Mouse (Mus musculus) CH12.LX (cell line): Measurements from ENCODE around the gene Pkp1. TPM values are rescaled to one million over a fixed set of nuclear protein-coding genes. Genes with fewer than 3 reads are reported as not detected.

ENCODE experiments used
- DNase-seq: peaks from one replicate; pipeline ENCODE4 v3.0.0-alpha.2; 2013; ENCODE audit errors: extremely low read depth
- H3K27ac ChIP-seq: 2 replicates; pipeline ENCODE4 v1.5.1; 2012; ENCODE audit warnings: low read depth, mild to moderate bottlenecking, control low read depth, moderate library complexity; ENCODE audit not compliant: insufficient read depth
- H3K27me3 ChIP-seq: replicated peaks from 2 replicates; pipeline ENCODE3; 2012; ENCODE audit warnings: inconsistent platforms
- H3K36me3 ChIP-seq, 2 experiments: replicated peaks in 1 of 2; 2 replicates each; pipeline versions ENCODE3 to v1.6.1; 2012; ENCODE audit warnings: inconsistent platforms in 1 of 2, low read length in 1 of 2, mild to moderate bottlenecking in 1 of 2, mixed read lengths in 1 of 2, moderate library complexity in 1 of 2; ENCODE audit not compliant: control insufficient read depth in 1 of 2, insufficient read depth in 1 of 2
- H3K4me1 ChIP-seq, 2 experiments: 2 replicates each; pipeline ENCODE4 v1.6.1; 2012; ENCODE audit warnings: inconsistent platforms in 1 of 2, moderate library complexity in 1 of 2; ENCODE audit not compliant: insufficient read depth in 2 of 2, control insufficient read depth in 1 of 2
- H3K4me2 ChIP-seq: 2 replicates; pipeline ENCODE4 v1.6.1; 2012; ENCODE audit warnings: low read depth, mild to moderate bottlenecking, control low read depth; ENCODE audit not compliant: poor library complexity, insufficient read depth, severe bottlenecking
- H3K4me3 ChIP-seq, 3 experiments: fragments of 150-350 bp in 1 of 3; sonication (generic) in 1 of 3; replicated peaks in 1 of 3; 2 replicates each; pipeline versions ENCODE3 to v1.5.1; 2011 to 2012; ENCODE audit warnings: low read depth in 2 of 3, low read length in 2 of 3, mild to moderate bottlenecking in 2 of 3, moderate library complexity in 2 of 3, control low read depth in 1 of 3, improper control_type of control experiment in 1 of 3, inconsistent platforms in 1 of 3, mixed read lengths in 1 of 3; ENCODE audit not compliant: poor library complexity in 1 of 3
- H3K79me2 ChIP-seq: replicated peaks from 2 replicates; pipeline ENCODE4 v1.6.1; 2012; ENCODE audit warnings: mild to moderate bottlenecking, moderate library complexity; ENCODE audit not compliant: control insufficient read depth, poor library complexity, insufficient read depth, severe bottlenecking; ENCODE audit errors: extremely low read depth
- H3K9ac ChIP-seq: 2 replicates; pipeline ENCODE4 v1.6.1; 2012; ENCODE audit warnings: low read depth, mild to moderate bottlenecking, control low read depth, moderate library complexity; ENCODE audit not compliant: insufficient read depth
- H3K9me3 ChIP-seq: replicated peaks from 2 replicates; pipeline ENCODE3; 2012; ENCODE audit warnings: low read length, inconsistent platforms, mixed read lengths
- CHD1 ChIP-seq: IDR thresholded peaks from 2 replicates; pipeline ENCODE4 v1.6.1; 2012; ENCODE audit warnings: low read depth, low read length, improper control_type of control experiment, inconsistent platforms
- CHD2 ChIP-seq: IDR thresholded peaks from 2 replicates; pipeline ENCODE4 v1.6.1; 2011; ENCODE audit warnings: low read length, improper control_type of control experiment
- ELF1 ChIP-seq: IDR thresholded peaks from 2 replicates; pipeline ENCODE4 v1.6.1; 2014; ENCODE audit warnings: low read depth, mild to moderate bottlenecking, inconsistent platforms, low read length, improper control_type of control experiment
- ETS1 ChIP-seq: conservative IDR thresholded peaks from 2 replicates; pipeline ENCODE4 v1.6.1; 2012; ENCODE audit warnings: low read depth, mild to moderate bottlenecking, inconsistent platforms, low read length, improper control_type of control experiment, moderate library complexity
- IRF4 ChIP-seq: IDR thresholded peaks from 2 replicates; pipeline ENCODE4 v1.6.1; 2014; ENCODE audit warnings: low read depth, mild to moderate bottlenecking, inconsistent platforms, low read length, improper control_type of control experiment
- JUN ChIP-seq: IDR thresholded peaks from 2 replicates; pipeline ENCODE4 v1.6.1; 2011; ENCODE audit warnings: low read depth, mild to moderate bottlenecking, low read length, improper control_type of control experiment, moderate library complexity; ENCODE audit not compliant: insufficient read depth
- KAT2A ChIP-seq: IDR thresholded peaks from 2 replicates; pipeline ENCODE4 v1.6.1; 2012; ENCODE audit warnings: low read length, improper control_type of control experiment, inconsistent platforms; ENCODE audit not compliant: insufficient replicate concordance
- MAX ChIP-seq: IDR thresholded peaks from 2 replicates; pipeline ENCODE4 v1.6.1; 2011; ENCODE audit warnings: low read length, improper control_type of control experiment
- MXI1 ChIP-seq: IDR thresholded peaks from 2 replicates; pipeline ENCODE4 v1.6.1; 2011; ENCODE audit warnings: mild to moderate bottlenecking, low read depth, low read length, improper control_type of control experiment
- MYC ChIP-seq: IDR thresholded peaks from 2 replicates; pipeline ENCODE4 v1.6.1; 2011; ENCODE audit warnings: low read depth, mild to moderate bottlenecking, improper control_type of control experiment, low read length
- NRF1 ChIP-seq: IDR thresholded peaks from 2 replicates; pipeline ENCODE4 v1.6.1; 2014; ENCODE audit warnings: low read depth, mild to moderate bottlenecking, inconsistent platforms, low read length, improper control_type of control experiment, moderate library complexity
- RAD21 ChIP-seq: IDR thresholded peaks from 2 replicates; pipeline ENCODE4 v1.6.1; 2011; ENCODE audit warnings: low read depth, mild to moderate bottlenecking, low read length, improper control_type of control experiment, moderate library complexity
- RCOR1 ChIP-seq: conservative IDR thresholded peaks from 2 replicates; pipeline ENCODE4 v1.6.1; 2012; ENCODE audit warnings: low read depth, mild to moderate bottlenecking, inconsistent platforms, low read length, improper control_type of control experiment
- SIN3A ChIP-seq: IDR thresholded peaks from 2 replicates; pipeline ENCODE4 v1.6.1; 2012; ENCODE audit warnings: low read length, improper control_type of control experiment, inconsistent platforms
- TCF12 ChIP-seq: IDR thresholded peaks from 2 replicates; pipeline ENCODE4 v1.6.1; 2014; ENCODE audit warnings: low read depth, mild to moderate bottlenecking, inconsistent platforms, low read length, improper control_type of control experiment
- USF1 ChIP-seq: IDR thresholded peaks from 2 replicates; pipeline ENCODE4 v1.6.1; 2014; ENCODE audit warnings: low read depth, mild to moderate bottlenecking, inconsistent platforms, low read length, improper control_type of control experiment
- ZKSCAN1 ChIP-seq: IDR thresholded peaks from 2 replicates; pipeline ENCODE4 v1.6.1; 2012; ENCODE audit warnings: low read depth, inconsistent platforms, low read length, improper control_type of control experiment, borderline replicate concordance
- ZMIZ1 ChIP-seq: IDR thresholded peaks from 2 replicates; pipeline ENCODE4 v1.6.1; 2012; ENCODE audit warnings: low read depth, mild to moderate bottlenecking, inconsistent platforms, low read length, improper control_type of control experiment
- ZNF384 ChIP-seq: IDR thresholded peaks from 2 replicates; pipeline ENCODE4 v1.6.1; 2012; ENCODE audit warnings: low read depth, low read length, improper control_type of control experiment, inconsistent platforms
- dilution Hi-C: fragments of 300-500 bp; cut with MboI; formaldehyde crosslinking; loops from 2 replicates; pipeline ENCODE4 v1.14.3; 2020; ENCODE audit warnings: low sequenced_read_pairs; ENCODE audit not compliant: extremely low pct_unique_long_range_greater_than_20kb, extremely low pct_ligation_motif_present
- in situ Hi-C: fragments of 300-500 bp; cut with MboI; formaldehyde crosslinking; loops from 3 replicates; pipeline ENCODE4 v1.14.3; 2019; ENCODE audit warnings: low sequenced_read_pairs, low pct_ligation_motif_present, low pct_unique_long_range_greater_than_20kb, mixed read lengths
- polyA plus RNA-seq: library from polyadenylated mRNA; unstranded; fragments of >175 nt; gene quantifications from 2 replicates; pipeline ENCODE4 v1.2.1, GENCODE M21; 2012; ENCODE audit warnings: low read depth; ENCODE audit not compliant: insufficient read length
- total RNA-seq, 2 experiments: library from RNA; depleted of rRNA; stranded (reverse); fragments of 300-350 nt in 1 of 2; fragments of >200 nt in 1 of 2; gene quantifications; 2 replicates each; pipeline ENCODE4 v1.2.3; 2012 to 2014

Gene Pkp1
- total and polyA plus RNA-seq, 3 experiments, result not detected

DNA sequence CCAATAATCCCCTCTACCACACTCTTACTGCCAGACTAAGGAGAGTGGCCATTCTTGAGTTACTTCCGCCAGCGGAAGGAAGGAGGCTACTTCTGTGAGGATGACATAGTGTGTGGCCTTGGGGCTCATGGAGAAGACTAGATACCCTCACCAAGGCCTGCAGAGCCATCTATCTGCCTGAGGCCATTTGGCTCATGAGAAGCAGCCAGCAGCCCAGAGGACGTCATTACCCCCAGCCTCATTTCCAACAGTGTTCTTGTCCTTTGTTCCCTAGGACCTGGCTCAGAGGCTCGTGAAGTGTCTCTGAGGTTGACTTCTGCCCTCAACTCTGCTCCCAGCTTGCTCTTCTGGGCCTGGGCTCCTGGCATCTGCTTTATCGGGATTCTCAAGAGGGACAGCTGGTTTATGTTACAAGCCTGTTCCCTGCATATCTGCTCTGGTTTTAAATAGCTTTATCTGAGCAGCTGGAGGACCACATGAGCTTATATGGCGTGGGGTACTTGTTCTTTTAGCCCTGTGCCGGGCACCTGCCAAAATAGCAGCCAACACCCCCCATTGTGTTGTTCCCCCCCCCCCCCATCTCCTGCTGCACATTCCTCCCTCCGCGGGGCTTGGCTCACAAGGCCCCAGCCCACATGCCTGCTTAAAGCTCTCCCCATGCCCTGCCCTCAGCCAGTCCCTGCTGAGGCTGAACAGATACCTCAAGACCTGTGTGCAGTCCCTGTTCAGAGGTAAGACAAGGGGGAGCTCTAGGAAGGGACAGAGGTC lies 83.1 kb downstream of the Pkp1 start, which contains the start of gene Tnnt2:
Gene Tnnt2, plus strand, starts transcription at position 639 of the 768 bp plus-strand sequence.
- DNase-seq, result no peak
- in situ Hi-C loops (loop anchor here (5.0 kb wide), 1 partner anchor 44 kb away; no protein-coding TSS in a partner anchor), dilution Hi-C loops (no loop called here)
- peaks cover 50% of the 10 kb centered on the region for H3K27me3 ChIP-seq
- H3K9ac ChIP-seq, result no peak within 1 kb of the TSS
- no peak within 1 kb of the TSS for H3K4me2 ChIP-seq
- no peaks in the 10 kb centered on the region for H3K36me3 ChIP-seq
- TF ChIP-seq CHD1, result no peak
- no peak for TF ChIP-seq MAX
- TF ChIP-seq ETS1, result no peak
- TF ChIP-seq MYC, result no peak
- TF ChIP-seq RCOR1, result no peak
- no peak for TF ChIP-seq KAT2A
- TF ChIP-seq, all 38 proteins: peak for 0
- Histone ChIP-seq H3K9me3 (no peaks in the 10 kb centered on the region), H3K27ac (no peak within 1 kb of the TSS), H3K4me1 (peaks cover 14 to 27% of the 10 kb centered on the region in 2 experiments; a peak in 3 of 4 replicates), H3K4me3 (no peak within 1 kb of the TSS), H3K79me2 (no peaks in the 10 kb centered on the region)

DNA sequence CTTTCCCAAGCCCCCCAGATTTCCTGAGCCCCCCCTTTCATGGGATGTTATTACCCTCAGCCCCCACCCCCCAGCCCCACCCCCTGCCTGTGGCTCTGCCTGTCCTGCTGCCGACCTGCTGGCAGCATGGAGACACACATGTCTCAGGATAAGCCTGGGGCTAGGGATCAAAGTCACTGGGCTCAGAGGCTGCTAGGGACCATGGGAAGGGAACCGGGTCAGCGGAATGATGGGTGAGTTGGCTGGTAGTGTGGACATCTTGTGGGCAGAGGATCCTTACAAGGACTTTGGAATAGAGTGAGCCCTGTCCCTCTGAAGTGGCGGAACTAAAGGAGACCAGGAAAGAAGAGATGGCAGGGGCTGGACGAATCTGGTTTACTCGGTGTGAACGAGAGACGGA lies 84.0 kb downstream of the Pkp1 start:
- no peak overlapping the region for H3K27ac ChIP-seq
- DNase-seq, result no peak
- no peaks in the 10 kb centered on the region for H3K9me3 ChIP-seq
- dilution Hi-C loops, result no loop called here
- TF ChIP-seq ZNF384, result no peak
- no peak for TF ChIP-seq MXI1
- no peak for TF ChIP-seq SIN3A
- TF ChIP-seq ELF1, result no peak
- no peak for TF ChIP-seq ZMIZ1
- TF ChIP-seq JUN, result no peak
- no peak for TF ChIP-seq ZKSCAN1
- no peak for TF ChIP-seq NRF1
- no peak for TF ChIP-seq RCOR1
- TF ChIP-seq CHD1, result no peak
- no peak for TF ChIP-seq USF1
- TF ChIP-seq MAX, result no peak
- TF ChIP-seq TCF12, result no peak
- no peak for TF ChIP-seq RAD21
- no peak for TF ChIP-seq IRF4
- no peak for TF ChIP-seq CHD2
- no peaks in the 10 kb centered on the region for H3K79me2 ChIP-seq
- peaks cover 59% of the 10 kb centered on the region for H3K27me3 ChIP-seq
- no peak overlapping the region for H3K9ac ChIP-seq
- peaks cover 8 to 18% of the 10 kb centered on the region in 2 experiments; a peak in 3 of 4 replicates for H3K4me1 ChIP-seq
- H3K4me3 ChIP-seq, result no peak overlapping the region
- in situ Hi-C loops, result loop anchor here (5.0 kb wide), 1 partner anchor 43 kb away; no protein-coding TSS in a partner anchor
- no peak overlapping the region for H3K4me2 ChIP-seq
- H3K36me3 ChIP-seq, result no peaks in the 10 kb centered on the region
